Mouse (Mus musculus) C2C12 (cell line): Measurements from ENCODE around the gene Epn3. TPM values are rescaled to one million over a fixed set of nuclear protein-coding genes. Genes with fewer than 3 reads are reported as not detected.

ENCODE experiments used
- H3K27me3 ChIP-seq: one replicate; pipeline ENCODE4 v1.6.1; 2011; ENCODE audit not compliant: control insufficient read depth, insufficient read depth, insufficient read length
- H3K36me3 ChIP-seq: one replicate; pipeline ENCODE4 v1.6.1; 2011; ENCODE audit not compliant: control insufficient read depth, insufficient read depth
- H3K4me3 ChIP-seq: one replicate; pipeline ENCODE4 v1.5.1; 2011; ENCODE audit warnings: mild to moderate bottlenecking, control low read depth; ENCODE audit not compliant: poor library complexity, insufficient read depth, severe bottlenecking
- H3K79me2 ChIP-seq: one replicate; pipeline ENCODE4 v1.6.1; 2011; ENCODE audit not compliant: control insufficient read depth, insufficient read depth
- H3K79me3 ChIP-seq: one replicate; pipeline ENCODE4 v1.6.1; 2011; ENCODE audit warnings: low read depth, control low read depth
- H3ac ChIP-seq: one replicate; pipeline ENCODE3; 2011; ENCODE audit warnings: low read depth; ENCODE audit not compliant: control insufficient read depth, insufficient read length
- CEBPB ChIP-seq: IDR thresholded peaks from one replicate; pipeline ENCODE4 v1.6.1; 2011; ENCODE audit warnings: low read depth, mild to moderate bottlenecking, control low read depth, moderate library complexity
- CTCF ChIP-seq: IDR thresholded peaks from one replicate; pipeline ENCODE4 v1.5.1; 2011; ENCODE audit not compliant: control insufficient read depth, insufficient read depth, insufficient read length
- FOSL1 ChIP-seq: IDR thresholded peaks from one replicate; pipeline ENCODE4 v1.8.0; 2011; ENCODE audit warnings: mild to moderate bottlenecking, low read length; ENCODE audit not compliant: poor library complexity, insufficient read depth, severe bottlenecking
- MAX ChIP-seq: IDR thresholded peaks from one replicate; pipeline ENCODE4 v1.6.1; 2011; ENCODE audit warnings: mild to moderate bottlenecking, control low read depth
- MYOD1 ChIP-seq: IDR thresholded peaks from one replicate; pipeline ENCODE4 v1.6.1; 2011; ENCODE audit warnings: low read depth; ENCODE audit not compliant: control insufficient read depth, insufficient read length
- MYOG ChIP-seq: IDR thresholded peaks from one replicate; pipeline ENCODE4 v1.6.1; 2011; ENCODE audit not compliant: control insufficient read depth, insufficient read length; ENCODE audit errors: extremely low read depth
- USF1 ChIP-seq: IDR thresholded peaks from one replicate; pipeline ENCODE4 v1.6.1; 2011; ENCODE audit warnings: low read depth, mild to moderate bottlenecking, control low read depth, moderate library complexity
- polyA plus RNA-seq: library from polyadenylated mRNA; unstranded; fragments of >200 nt; fragmentation: generic; extraction: Trizol; gene quantifications from one replicate; pipeline ENCODE4 v1.2.1, GENCODE M21; 2012; ENCODE audit warnings: missing spikeins

The Epn3 gene
- polyA plus RNA-seq, 1 experiment = 0.25 TPM

DNA sequence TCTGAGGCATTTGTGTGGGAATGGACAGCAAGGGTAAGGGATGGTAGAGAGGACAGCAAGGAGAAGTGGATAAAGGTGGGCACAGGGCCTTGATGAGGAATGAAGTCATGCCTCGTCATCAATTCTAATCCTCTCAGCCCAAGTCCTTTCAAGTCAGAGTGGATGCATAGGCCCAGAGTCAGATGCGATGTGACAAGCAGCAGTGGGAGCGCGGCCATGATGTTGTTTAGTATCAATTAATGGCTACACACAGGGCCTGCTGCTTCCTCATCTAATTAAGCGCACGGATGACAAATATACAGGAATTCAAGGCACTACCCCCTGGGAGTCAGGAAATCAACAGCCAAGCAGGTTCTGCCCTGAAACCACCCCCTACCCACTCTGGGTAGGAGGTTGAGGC, 59.4 kb downstream of the Epn3 start:
- H3K79me2 ChIP-seq = no peaks in the 10 kb centered on the region
- no peak overlapping the region for H3ac ChIP-seq
- H3K27me3 ChIP-seq = peaks cover 75% of the 10 kb centered on the region
- no peak overlapping the region for H3K4me3 ChIP-seq
- TF ChIP-seq MYOG (no peak), CEBPB (no peak), MYOD1 (no peak), MAX (no peak), CTCF (no peak), FOSL1 (no peak), USF1 (no peak)
- no peaks in the 10 kb centered on the region for H3K36me3 ChIP-seq
- H3K79me3 ChIP-seq = no peaks in the 10 kb centered on the region

Other genes starting within 250 kb of the Epn3 start
- not detected for gene Gm21885, start 218.1 kb downstream of the Epn3 start, polyA plus RNA-seq
- 21.3 TPM for gene Luc7l3, start 178.0 kb downstream of the Epn3 start, polyA plus RNA-seq
- 66.9 TPM for gene Ankrd40, start 172.0 kb downstream of the Epn3 start, polyA plus RNA-seq
- gene Abcc3, start 107.0 kb downstream of the Epn3 start, polyA plus RNA-seq = 0.41 TPM
- gene Cacna1g, start 25.8 kb downstream of the Epn3 start, polyA plus RNA-seq = 0.04 TPM
- not detected for gene Spata20, start 13.8 kb downstream of the Epn3 start, polyA plus RNA-seq
- not detected for gene Mycbpap, start 21.8 kb upstream of the Epn3 start, polyA plus RNA-seq
- gene Rsad1, start 49.3 kb upstream of the Epn3 start, polyA plus RNA-seq = 3.2 TPM
- 0.12 TPM for gene Chad, start 65.1 kb upstream of the Epn3 start, polyA plus RNA-seq
- gene Acsf2, start 101.9 kb upstream of the Epn3 start, polyA plus RNA-seq = 2.7 TPM
- 346 TPM for gene Lrrc59, start 129.8 kb upstream of the Epn3 start, polyA plus RNA-seq
- 57.0 TPM for gene Mrpl27, start 153.8 kb upstream of the Epn3 start, polyA plus RNA-seq
- gene Eme1, start 154.0 kb upstream of the Epn3 start, polyA plus RNA-seq = 10.1 TPM
- 10.4 TPM for gene Xylt2, start 177.5 kb upstream of the Epn3 start, polyA plus RNA-seq
- gene Gm11541, start 204.5 kb upstream of the Epn3 start, polyA plus RNA-seq = not detected
- 0.02 TPM for gene Cdc34b, start 241.8 kb upstream of the Epn3 start, polyA plus RNA-seq